Mouse (Mus musculus) brown adipose tissue, adult 24 weeks (tissue): ENCODE results near the gene Rerg. TPM values are rescaled to one million over a fixed set of nuclear protein-coding genes. Genes with fewer than 3 reads are reported as not detected.

Experiments
- H3K27ac ChIP-seq: fragments of 200-500 bp; replicated peaks from 2 replicates; pipeline ENCODE4 v1.5.1; 2012; ENCODE audit warnings: low read depth, mild to moderate bottlenecking, low read length
- H3K4me1 ChIP-seq: fragments of 200-500 bp; 2 replicates; pipeline ENCODE4 v1.6.1; 2012; ENCODE audit warnings: low read length, mixed read lengths; ENCODE audit not compliant: control insufficient read depth, insufficient read depth, insufficient read length
- H3K4me3 ChIP-seq: fragments of 200-500 bp; 2 replicates; pipeline ENCODE4 v1.5.1; 2012; ENCODE audit warnings: low read depth, mild to moderate bottlenecking, low read length, moderate library complexity; ENCODE audit not compliant: insufficient read depth
- polyA plus RNA-seq: library from polyadenylated mRNA; stranded (reverse); fragments of >200 nt; gene quantifications from 2 replicates; pipeline ENCODE4 v1.2.4, GENCODE M21; 2012; ENCODE audit not compliant: missing spikeins, insufficient read depth, insufficient read length

Gene Rerg
- polyA plus RNA-seq, 1 experiment, result not detected

- no peaks in the 10 kb centered on the region for H3K4me1 ChIP-seq
- H3K4me3 ChIP-seq, result no peak overlapping the region
- no peak overlapping the region for H3K27ac ChIP-seq
Measured at GRCm38 (mm10) chr6:137149833-137150232, 20.5 kb downstream of the Rerg start.

- no peak overlapping the region for H3K4me3 ChIP-seq
- peaks cover 2% of the 10 kb centered on the region; the same call in 1 of the 2 replicates for H3K4me1 ChIP-seq
- no peak overlapping the region for H3K27ac ChIP-seq
Measured at GRCm38 (mm10) chr6:137146910-137147309, 23.4 kb downstream of the Rerg start.

GRCm38 (mm10) chr6:137145611-137146010, 24.7 kb downstream of the Rerg start:
- no peak overlapping the region for H3K4me3 ChIP-seq
- peaks cover 2% of the 10 kb centered on the region; the same call in 1 of the 2 replicates for H3K4me1 ChIP-seq
- no peak overlapping the region for H3K27ac ChIP-seq

- Histone ChIP-seq H3K4me1 (peaks cover 2% of the 10 kb centered on the region; the same call in 1 of the 2 replicates), H3K4me3 (no peak overlapping the region), H3K27ac (no peak overlapping the region)
Measured at GRCm38 (mm10) chr6:137144958-137145535, 25.2 kb downstream of the Rerg start.

- H3K4me3 ChIP-seq, result no peak overlapping the region
- peaks cover 2% of the 10 kb centered on the region; the same call in 1 of the 2 replicates for H3K4me1 ChIP-seq
- H3K27ac ChIP-seq, result no peak overlapping the region
Measured at GRCm38 (mm10) chr6:137144526-137144840, 25.8 kb downstream of the Rerg start.

GRCm38 (mm10) chr6:137143818-137144525, 26.3 kb downstream of the Rerg start:
- Histone ChIP-seq H3K4me3 (no peak overlapping the region), H3K4me1 (peaks cover 2% of the 10 kb centered on the region; the same call in 1 of the 2 replicates), H3K27ac (no peak overlapping the region)

GRCm38 (mm10) chr6:137142796-137143195, 27.5 kb downstream of the Rerg start:
- peaks cover 2% of the 10 kb centered on the region; the same call in 1 of the 2 replicates for H3K4me1 ChIP-seq
- H3K27ac ChIP-seq, result no peak overlapping the region
- H3K4me3 ChIP-seq, result peak overlapping the region; percentile 25; the same call in 1 of the 2 replicates

- Histone ChIP-seq H3K4me3 (no peak overlapping the region), H3K4me1 (peaks cover 2% of the 10 kb centered on the region; the same call in 1 of the 2 replicates), H3K27ac (no peak overlapping the region)
Measured at GRCm38 (mm10) chr6:137141247-137141820, 29.0 kb downstream of the Rerg start.

- no peak overlapping the region for H3K27ac ChIP-seq
- no peaks in the 10 kb centered on the region for H3K4me1 ChIP-seq
- H3K4me3 ChIP-seq, result no peak overlapping the region
Measured at GRCm38 (mm10) chr6:137138822-137139221, 31.5 kb downstream of the Rerg start.

- Histone ChIP-seq H3K27ac (no peak overlapping the region), H3K4me3 (no peak overlapping the region), H3K4me1 (no peaks in the 10 kb centered on the region)
Measured at GRCm38 (mm10) chr6:137138391-137138790, 31.9 kb downstream of the Rerg start.

- Histone ChIP-seq H3K4me3 (no peak overlapping the region), H3K4me1 (no peaks in the 10 kb centered on the region), H3K27ac (no peak overlapping the region)
Measured at GRCm38 (mm10) chr6:137136401-137136800, 33.9 kb downstream of the Rerg start.

GRCm38 (mm10) chr6:137135506-137136391, 34.5 kb downstream of the Rerg start:
- Histone ChIP-seq H3K4me3 (no peak overlapping the region), H3K4me1 (no peaks in the 10 kb centered on the region), H3K27ac (no peak overlapping the region)

GRCm38 (mm10) chr6:137131794-137132193, 38.5 kb downstream of the Rerg start:
- H3K27ac ChIP-seq, result no peak overlapping the region
- H3K4me3 ChIP-seq, result no peak overlapping the region
- H3K4me1 ChIP-seq, result no peaks in the 10 kb centered on the region

- no peak overlapping the region for H3K27ac ChIP-seq
- no peak overlapping the region for H3K4me3 ChIP-seq
Measured at GRCm38 (mm10) chr6:137131349-137131748, 38.9 kb downstream of the Rerg start.

GRCm38 (mm10) chr6:137126861-137127260, 43.4 kb downstream of the Rerg start:
- Histone ChIP-seq H3K4me1 (no peaks in the 10 kb centered on the region), H3K27ac (no peak overlapping the region), H3K4me3 (no peak overlapping the region)

More at GRCm38 (mm10) chr6:137131349-137131748, 38.9 kb downstream of the Rerg start:
- no peaks in the 10 kb centered on the region for H3K4me1 ChIP-seq
